Mouse (Mus musculus): Measurements from ENCODE around the gene Gm13277. TPM values are rescaled to one million over a fixed set of nuclear protein-coding genes. Genes with fewer than 3 reads are reported as not detected.
A peak's percentile ranks its signal among the peaks of the same experiment; 100 is the strongest.
"Not testable (repeated sequence)": the region's sequence is repeated elsewhere in the genome, so short reads cannot be mapped to it uniquely, and the experiment has no call there.

Gm13277 gene
- polyA plus RNA-seq, 1 experiment = not detected

- WGBS = 72% methylated on average over 9 of the region's 9 CpGs
- not testable (repeated sequence) for H3K27ac ChIP-seq (ENCODE audit: insufficient read depth, low read depth, low read length); H3K4me1 ChIP-seq (ENCODE audit: control insufficient read depth, insufficient read depth, low read length); H3K4me3 ChIP-seq (ENCODE audit: insufficient read depth, low read depth, low read length)
Observed at GRCm38 (mm10) chr4:88762341-88762740, 26.1 kb upstream of the Gm13277 start.

DNA sequence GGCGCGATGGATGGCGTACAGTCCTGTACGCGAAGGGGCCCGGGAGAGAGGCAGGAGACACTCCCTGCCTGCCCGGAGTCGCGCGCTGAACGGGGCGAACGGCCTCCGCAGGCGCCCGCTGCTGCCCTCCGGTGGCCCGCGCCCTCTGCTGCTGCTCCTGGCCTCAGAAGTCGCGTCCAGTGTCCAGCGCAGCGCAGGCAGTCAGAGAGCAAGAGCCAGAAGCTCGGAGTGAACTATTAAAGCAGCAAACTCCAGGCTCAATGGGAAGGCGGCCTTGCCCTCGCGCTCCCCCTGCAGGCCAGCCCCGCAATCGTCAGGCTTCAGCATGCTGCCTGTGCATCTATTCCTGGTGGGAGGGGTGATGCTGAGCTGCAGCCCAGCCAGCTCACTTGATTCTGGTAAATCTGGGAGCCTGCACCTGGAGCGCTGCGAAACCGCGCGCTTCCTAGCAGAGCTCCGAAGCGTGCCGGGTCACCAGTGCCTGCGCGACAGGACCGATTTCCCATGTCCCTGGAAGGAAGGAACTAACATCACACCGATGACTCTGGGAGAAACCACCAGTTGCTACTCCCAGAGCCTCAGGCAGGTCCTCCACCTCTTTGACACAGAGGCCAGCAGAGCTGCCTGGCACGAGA lies 24.9 kb upstream of the Gm13277 start:
- peak overlapping the region; percentile 44 for H3K4me3 ChIP-seq (ENCODE audit: insufficient read depth, low read depth, low read length)
- not testable (repeated sequence) for H3K4me1 ChIP-seq (ENCODE audit: control insufficient read depth, insufficient read depth, low read length); H3K27ac ChIP-seq (ENCODE audit: insufficient read depth, low read depth, low read length)
- 3% methylated on average over 42 of the region's 42 CpGs for WGBS

GRCm38 (mm10) chr4:88773534-88773933 lies 14.9 kb upstream of the Gm13277 start, which contains the start of gene Gm13290:
Gene Gm13290, plus strand, starts transcription at chr4:88773834.
- WGBS = no CpG with 5 or more reads among the region's 32 CpGs
- H3K27ac ChIP-seq (ENCODE audit: insufficient read depth, low read depth, low read length); H3K4me1 ChIP-seq (ENCODE audit: control insufficient read depth, insufficient read depth, low read length); H3K4me3 ChIP-seq (ENCODE audit: insufficient read depth, low read depth, low read length): not testable (repeated sequence)

GRCm38 (mm10) chr4:88776622-88777021 lies 11.8 kb upstream of the Gm13277 start, which contains the start of gene Gm13289:
Gene Gm13289, plus strand, starts transcription at chr4:88776922.
- WGBS = no CpG with 5 or more reads among the region's 29 CpGs
- H3K27ac ChIP-seq (ENCODE audit: insufficient read depth, low read depth, low read length); H3K4me1 ChIP-seq (ENCODE audit: control insufficient read depth, insufficient read depth, low read length); H3K4me3 ChIP-seq (ENCODE audit: insufficient read depth, low read depth, low read length): not testable (repeated sequence)

DNA sequence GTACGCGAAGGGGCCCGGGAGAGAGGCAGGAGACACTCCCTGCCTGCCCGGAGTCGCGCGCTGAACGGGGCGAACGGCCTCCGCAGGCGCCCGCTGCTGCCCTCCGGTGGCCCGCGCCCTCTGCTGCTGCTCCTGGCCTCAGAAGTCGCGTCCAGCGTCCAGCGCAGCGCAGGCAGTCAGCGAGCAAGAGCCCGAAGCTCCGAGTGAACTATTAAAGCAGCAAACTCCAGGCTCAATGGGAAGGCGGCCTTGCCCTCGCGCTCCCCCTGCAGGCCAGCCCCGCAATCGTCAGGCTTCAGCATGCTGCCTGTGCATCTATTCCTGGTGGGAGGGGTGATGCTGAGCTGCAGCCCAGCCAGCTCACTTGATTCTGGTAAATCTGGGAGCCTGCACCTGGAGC lies 8.9 kb upstream of the Gm13277 start, which contains the start of gene Gm13272:
Gene Gm13272 (plus strand): TSS at position 301 of the 400 bp plus-strand sequence.
- H3K27ac ChIP-seq (ENCODE audit: insufficient read depth, low read depth, low read length); H3K4me1 ChIP-seq (ENCODE audit: control insufficient read depth, insufficient read depth, low read length); H3K4me3 ChIP-seq (ENCODE audit: insufficient read depth, low read depth, low read length): not testable (repeated sequence)
- no CpG with 5 or more reads among the region's 29 CpGs for WGBS

- H3K4me1 ChIP-seq (ENCODE audit: control insufficient read depth, insufficient read depth, low read length); H3K4me3 ChIP-seq (ENCODE audit: insufficient read depth, low read depth, low read length); H3K27ac ChIP-seq (ENCODE audit: insufficient read depth, low read depth, low read length): not testable (repeated sequence)
- WGBS = 59% methylated on average over 16 of the region's 18 CpGs
Observed at GRCm38 (mm10) chr4:88780320-88780719, 8.1 kb upstream of the Gm13277 start.

DNA sequence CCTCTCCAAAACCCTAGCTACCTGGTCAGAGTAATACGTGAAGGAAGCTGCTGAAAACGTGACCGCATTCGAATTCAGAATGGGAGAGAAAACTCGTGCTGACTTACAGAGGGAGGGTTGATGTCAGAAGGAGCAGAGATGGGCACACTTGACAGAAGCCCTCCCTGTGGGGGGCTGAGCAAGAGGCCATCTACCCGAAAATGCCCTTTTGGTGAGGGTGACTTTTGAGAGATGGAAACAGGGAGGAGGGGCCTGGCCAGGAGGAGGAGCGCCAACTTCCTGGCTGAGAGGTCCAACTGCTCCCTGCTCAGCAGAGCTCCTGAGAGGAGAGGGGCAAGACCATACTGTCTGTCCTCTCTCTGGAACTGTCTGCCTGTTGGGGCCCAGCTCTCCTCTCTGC lies 6.6 kb upstream of the Gm13277 start, which contains the start of gene Ifnz:
Gene Ifnz (plus strand): TSS at position 301 of the 400 bp plus-strand sequence.
- H3K4me1 ChIP-seq (ENCODE audit: control insufficient read depth, insufficient read depth, low read length); H3K27ac ChIP-seq (ENCODE audit: insufficient read depth, low read depth, low read length): not testable (repeated sequence)
- WGBS = 22% methylated on average over 5 of the region's 7 CpGs
- H3K4me3 ChIP-seq (ENCODE audit: insufficient read depth, low read depth, low read length) = peak within 1 kb of the TSS; percentile 29; the same call in 1 of the 2 replicates

- WGBS = 0% methylated on average over 11 of the region's 31 CpGs
Observed at GRCm38 (mm10) chr4:88782335-88782734, 6.1 kb upstream of the Gm13277 start.

DNA sequence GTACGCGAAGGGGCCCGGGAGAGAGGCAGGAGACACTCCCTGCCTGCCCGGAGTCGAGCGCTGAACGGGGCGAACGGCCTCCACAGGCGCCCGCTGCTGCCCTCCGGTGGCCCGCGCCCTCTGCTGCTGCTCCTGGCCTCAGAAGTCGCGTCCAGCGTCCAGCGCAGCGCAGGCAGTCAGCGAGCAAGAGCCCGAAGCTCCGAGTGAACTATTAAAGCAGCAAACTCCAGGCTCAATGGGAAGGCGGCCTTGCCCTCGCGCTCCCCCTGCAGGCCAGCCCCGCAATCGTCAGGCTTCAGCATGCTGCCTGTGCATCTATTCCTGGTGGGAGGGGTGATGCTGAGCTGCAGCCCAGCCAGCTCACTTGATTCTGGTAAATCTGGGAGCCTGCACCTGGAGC lies 3.0 kb upstream of the Gm13277 start, which contains the start of gene Gm13276:
Gene Gm13276 (plus strand): TSS at position 301 of the 400 bp plus-strand sequence.
- WGBS = no CpG with 5 or more reads among the region's 27 CpGs
- H3K27ac ChIP-seq (ENCODE audit: insufficient read depth, low read depth, low read length); H3K4me3 ChIP-seq (ENCODE audit: insufficient read depth, low read depth, low read length); H3K4me1 ChIP-seq (ENCODE audit: control insufficient read depth, insufficient read depth, low read length): not testable (repeated sequence)

More at GRCm38 (mm10) chr4:88782335-88782734, 6.1 kb upstream of the Gm13277 start:
- not testable (repeated sequence) for H3K27ac ChIP-seq (ENCODE audit: insufficient read depth, low read depth, low read length); H3K4me1 ChIP-seq (ENCODE audit: control insufficient read depth, insufficient read depth, low read length)
- peak overlapping the region; percentile 29; the same call in 1 of the 2 replicates for H3K4me3 ChIP-seq (ENCODE audit: insufficient read depth, low read depth, low read length)

DNA sequence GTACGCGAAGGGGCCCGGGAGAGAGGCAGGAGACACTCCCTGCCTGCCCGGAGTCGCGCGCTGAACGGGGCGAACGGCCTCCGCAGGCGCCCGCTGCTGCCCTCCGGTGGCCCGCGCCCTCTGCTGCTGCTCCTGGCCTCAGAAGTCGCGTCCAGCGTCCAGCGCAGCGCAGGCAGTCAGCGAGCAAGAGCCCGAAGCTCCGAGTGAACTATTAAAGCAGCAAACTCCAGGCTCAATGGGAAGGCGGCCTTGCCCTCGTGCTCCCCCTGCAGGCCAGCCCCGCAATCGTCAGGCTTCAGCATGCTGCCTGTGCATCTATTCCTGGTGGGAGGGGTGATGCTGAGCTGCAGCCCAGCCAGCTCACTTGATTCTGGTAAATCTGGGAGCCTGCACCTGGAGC lies 2.8 kb downstream of the Gm13277 start, which contains the start of gene Gm13278:
Gene Gm13278 (plus strand): TSS at position 301 of the 400 bp plus-strand sequence.
- no CpG with 5 or more reads among the region's 28 CpGs for WGBS
- H3K4me1 ChIP-seq (ENCODE audit: control insufficient read depth, insufficient read depth, low read length); H3K27ac ChIP-seq (ENCODE audit: insufficient read depth, low read depth, low read length); H3K4me3 ChIP-seq (ENCODE audit: insufficient read depth, low read depth, low read length): not testable (repeated sequence)

GRCm38 (mm10) chr4:88793936-88794675 lies 5.7 kb downstream of the Gm13277 start, which contains the start of gene Gm13275:
Gene Gm13275, plus strand, starts transcription at chr4:88794487.
- H3K27ac ChIP-seq (ENCODE audit: insufficient read depth, low read depth, low read length); H3K4me1 ChIP-seq (ENCODE audit: control insufficient read depth, insufficient read depth, low read length); H3K4me3 ChIP-seq (ENCODE audit: insufficient read depth, low read depth, low read length): not testable (repeated sequence)
- WGBS = under 1% methylated on average over 14 of the region's 52 CpGs

GRCm38 (mm10) chr4:88797097-88797496 lies 8.7 kb downstream of the Gm13277 start, which contains the start of gene Gm13279:
Gene Gm13279, plus strand, starts transcription at chr4:88797397.
- WGBS = no CpG with 5 or more reads among the region's 28 CpGs

GRCm38 (mm10) chr4:88799365-88799764 lies 10.9 kb downstream of the Gm13277 start, which contains the start of gene Gm13285:
Gene Gm13285, plus strand, starts transcription at chr4:88799665.
- H3K27ac ChIP-seq (ENCODE audit: insufficient read depth, low read depth, low read length); H3K4me3 ChIP-seq (ENCODE audit: insufficient read depth, low read depth, low read length); H3K4me1 ChIP-seq (ENCODE audit: control insufficient read depth, insufficient read depth, low read length): not testable (repeated sequence)
- WGBS = 23% methylated on average over 6 of the region's 7 CpGs

More at GRCm38 (mm10) chr4:88797097-88797496, 8.7 kb downstream of the Gm13277 start, which contains the start of gene Gm13279:
- H3K27ac ChIP-seq (ENCODE audit: insufficient read depth, low read depth, low read length); H3K4me3 ChIP-seq (ENCODE audit: insufficient read depth, low read depth, low read length); H3K4me1 ChIP-seq (ENCODE audit: control insufficient read depth, insufficient read depth, low read length): not testable (repeated sequence)

GRCm38 (mm10) chr4:88802954-88803353 lies 14.5 kb downstream of the Gm13277 start, which contains the start of gene Gm13287:
Gene Gm13287, plus strand, starts transcription at chr4:88803254.
- WGBS = no CpG with 5 or more reads among the region's 29 CpGs
- not testable (repeated sequence) for H3K27ac ChIP-seq (ENCODE audit: insufficient read depth, low read depth, low read length); H3K4me3 ChIP-seq (ENCODE audit: insufficient read depth, low read depth, low read length); H3K4me1 ChIP-seq (ENCODE audit: control insufficient read depth, insufficient read depth, low read length)
